Mouse (Mus musculus) C2C12 (cell line): ENCODE results near the gene Atp11a. TPM values are rescaled to one million over a fixed set of nuclear protein-coding genes. Genes with fewer than 3 reads are reported as not detected.

Experiments used
- H3K27me3 ChIP-seq: one replicate; pipeline ENCODE4 v1.6.1; 2011; ENCODE audit not compliant: control insufficient read depth, insufficient read depth, insufficient read length
- H3K36me3 ChIP-seq: one replicate; pipeline ENCODE4 v1.6.1; 2011; ENCODE audit not compliant: control insufficient read depth, insufficient read depth
- H3K4me3 ChIP-seq: one replicate; pipeline ENCODE4 v1.5.1; 2011; ENCODE audit warnings: mild to moderate bottlenecking, control low read depth; ENCODE audit not compliant: poor library complexity, insufficient read depth, severe bottlenecking
- H3K79me2 ChIP-seq: one replicate; pipeline ENCODE4 v1.6.1; 2011; ENCODE audit not compliant: control insufficient read depth, insufficient read depth
- H3K79me3 ChIP-seq: one replicate; pipeline ENCODE4 v1.6.1; 2011; ENCODE audit warnings: low read depth, control low read depth
- H3ac ChIP-seq: one replicate; pipeline ENCODE3; 2011; ENCODE audit warnings: low read depth; ENCODE audit not compliant: control insufficient read depth, insufficient read length
- CEBPB ChIP-seq: IDR thresholded peaks from one replicate; pipeline ENCODE4 v1.6.1; 2011; ENCODE audit warnings: low read depth, mild to moderate bottlenecking, control low read depth, moderate library complexity
- CTCF ChIP-seq: IDR thresholded peaks from one replicate; pipeline ENCODE4 v1.5.1; 2011; ENCODE audit not compliant: control insufficient read depth, insufficient read depth, insufficient read length
- FOSL1 ChIP-seq: IDR thresholded peaks from one replicate; pipeline ENCODE4 v1.8.0; 2011; ENCODE audit warnings: mild to moderate bottlenecking, low read length; ENCODE audit not compliant: poor library complexity, insufficient read depth, severe bottlenecking
- MAX ChIP-seq: IDR thresholded peaks from one replicate; pipeline ENCODE4 v1.6.1; 2011; ENCODE audit warnings: mild to moderate bottlenecking, control low read depth
- MYOD1 ChIP-seq: IDR thresholded peaks from one replicate; pipeline ENCODE4 v1.6.1; 2011; ENCODE audit warnings: low read depth; ENCODE audit not compliant: control insufficient read depth, insufficient read length
- MYOG ChIP-seq: IDR thresholded peaks from one replicate; pipeline ENCODE4 v1.6.1; 2011; ENCODE audit not compliant: control insufficient read depth, insufficient read length; ENCODE audit errors: extremely low read depth
- USF1 ChIP-seq: IDR thresholded peaks from one replicate; pipeline ENCODE4 v1.6.1; 2011; ENCODE audit warnings: low read depth, mild to moderate bottlenecking, control low read depth, moderate library complexity
- polyA plus RNA-seq: library from polyadenylated mRNA; unstranded; fragments of >200 nt; fragmentation: generic; extraction: Trizol; gene quantifications from one replicate; pipeline ENCODE4 v1.2.1, GENCODE M21; 2012; ENCODE audit warnings: missing spikeins

Atp11a gene
- polyA plus RNA-seq, 1 experiment, result 16.6 TPM

GRCm38 (mm10) chr8:12873357-12874046 is 116.7 kb downstream of the Atp11a start, which contains the start of gene Mcf2l:
Gene Mcf2l, plus strand, starts transcription at chr8:12873806.
- Histone ChIP-seq H3K79me2 (no peaks in the 10 kb centered on the region), H3K36me3 (no peaks in the 10 kb centered on the region), H3K27me3 (peaks cover 64% of the 10 kb centered on the region), H3K4me3 (no peak within 1 kb of the TSS), H3K79me3 (no peaks in the 10 kb centered on the region), H3ac (peak within 1 kb of the TSS; percentile 30)
- TF ChIP-seq MYOG, result no peak
- no peak for TF ChIP-seq MAX
- TF ChIP-seq CTCF, result no peak
- TF ChIP-seq USF1, result no peak
- no peak for TF ChIP-seq CEBPB
- no peak for TF ChIP-seq MYOD1
- TF ChIP-seq FOSL1, result no peak

- Histone ChIP-seq H3K27me3 (peaks cover 68% of the 10 kb centered on the region), H3ac (no peak overlapping the region), H3K36me3 (no peaks in the 10 kb centered on the region), H3K79me3 (no peaks in the 10 kb centered on the region), H3K79me2 (no peaks in the 10 kb centered on the region), H3K4me3 (no peak overlapping the region)
- TF ChIP-seq FOSL1 (no peak), MAX (no peak), USF1 (no peak), MYOD1 (no peak), CTCF (no peak), CEBPB (no peak), MYOG (no peak)
Observed at GRCm38 (mm10) chr8:12874194-12874791, 117.5 kb downstream of the Atp11a start.

- peaks cover 73% of the 10 kb centered on the region for H3K27me3 ChIP-seq
- no peaks in the 10 kb centered on the region for H3K36me3 ChIP-seq
- H3K79me3 ChIP-seq, result no peaks in the 10 kb centered on the region
- H3K79me2 ChIP-seq, result no peaks in the 10 kb centered on the region
- H3ac ChIP-seq, result no peak overlapping the region
- H3K4me3 ChIP-seq, result no peak overlapping the region
- TF ChIP-seq USF1, result no peak
- TF ChIP-seq MAX, result no peak
- no peak for TF ChIP-seq MYOD1
- no peak for TF ChIP-seq CEBPB
- TF ChIP-seq FOSL1, result no peak
Observed at GRCm38 (mm10) chr8:12874971-12875370, 118.2 kb downstream of the Atp11a start.

- Histone ChIP-seq H3K79me3 (no peaks in the 10 kb centered on the region), H3K4me3 (no peak overlapping the region), H3K36me3 (no peaks in the 10 kb centered on the region), H3ac (no peak overlapping the region), H3K27me3 (peaks cover 79% of the 10 kb centered on the region), H3K79me2 (no peaks in the 10 kb centered on the region)
- TF ChIP-seq CEBPB (no peak), FOSL1 (no peak), MYOD1 (no peak), CTCF (no peak), MYOG (no peak), USF1 (no peak), MAX (no peak)
Observed at GRCm38 (mm10) chr8:12877126-12877525, 120.3 kb downstream of the Atp11a start.

DNA sequence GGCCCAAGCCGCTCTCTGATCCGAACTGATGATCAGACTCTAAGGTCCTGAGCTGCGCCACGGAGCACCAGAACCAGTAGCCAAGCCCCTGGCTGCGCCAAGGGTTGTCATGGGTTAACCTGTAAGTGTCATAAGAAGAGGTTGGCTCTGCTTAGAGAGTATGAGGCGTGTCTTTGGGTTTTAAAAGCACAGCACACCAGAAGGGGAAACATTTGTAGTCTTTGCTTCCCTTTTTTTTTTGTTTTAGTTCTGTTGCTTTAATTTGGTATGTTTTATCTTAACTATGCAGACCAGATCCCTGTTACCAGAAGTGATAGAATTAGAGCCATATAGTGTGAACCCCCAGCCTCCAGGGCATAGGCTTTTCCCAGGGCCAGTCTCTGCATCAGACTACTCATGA is 123.3 kb downstream of the Atp11a start:
- no peaks in the 10 kb centered on the region for H3K79me3 ChIP-seq
- no peak overlapping the region for H3K4me3 ChIP-seq
- H3K36me3 ChIP-seq, result no peaks in the 10 kb centered on the region
- no peaks in the 10 kb centered on the region for H3K79me2 ChIP-seq
- TF ChIP-seq MYOD1 (no peak), FOSL1 (no peak), USF1 (no peak), CTCF (no peak), MYOG (no peak), CEBPB (no peak), MAX (no peak)
- H3K27me3 ChIP-seq, result peaks cover 58% of the 10 kb centered on the region
- H3ac ChIP-seq, result no peak overlapping the region
